Mouse (Mus musculus) spleen, postnatal 36 days (tissue): ENCODE results near the gene Hs3st3a1.

Experiments used
- DNase-seq, 2 experiments: peaks; one replicate each; pipeline ENCODE4 v3.0.0; 2022; ENCODE audit warnings: low spot score in 2 of 2, mixed read lengths in 1 of 2

Gene Hs3st3a1

DNA sequence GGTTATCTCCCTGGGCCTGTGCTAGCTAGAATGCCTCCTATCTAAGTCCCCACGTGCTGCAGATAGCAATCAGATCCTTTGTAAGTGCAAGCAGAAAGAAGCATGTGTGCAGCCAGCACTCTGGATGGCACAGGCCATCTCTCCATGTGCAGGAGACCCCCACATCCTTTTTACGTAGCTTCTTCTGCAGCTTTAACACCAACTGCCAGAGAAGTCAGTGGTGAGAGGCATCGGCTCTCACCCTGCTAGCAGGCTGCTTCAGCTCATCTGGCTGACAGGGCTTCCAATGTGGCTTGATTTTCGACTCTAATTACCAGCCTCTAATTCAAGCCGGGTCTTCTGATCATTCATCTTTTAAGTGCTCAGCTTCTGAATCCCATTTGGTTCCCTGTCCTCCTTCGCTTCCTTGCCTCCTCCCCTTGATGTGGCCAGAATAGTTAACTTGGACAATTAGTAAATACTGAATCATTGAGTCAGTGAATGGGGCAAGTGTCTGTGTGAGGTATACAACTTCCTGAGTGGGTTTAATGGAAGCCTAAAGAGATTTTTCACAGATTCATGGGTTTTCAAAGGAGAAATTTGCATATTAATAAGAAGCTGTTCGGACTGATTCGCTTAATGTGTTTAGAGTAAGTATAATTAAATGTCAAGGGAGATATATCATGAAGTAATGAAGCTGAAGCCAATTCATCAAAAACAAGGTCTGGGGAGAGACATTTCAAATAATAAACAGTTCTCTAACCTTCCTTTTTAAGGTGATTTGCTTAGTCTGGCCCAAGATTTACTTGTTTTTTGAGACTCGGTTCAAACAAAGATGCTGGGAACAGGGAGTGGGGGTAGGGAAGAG is 54.7 kb downstream of the Hs3st3a1 start:
- no peak for DNase-seq

DNA sequence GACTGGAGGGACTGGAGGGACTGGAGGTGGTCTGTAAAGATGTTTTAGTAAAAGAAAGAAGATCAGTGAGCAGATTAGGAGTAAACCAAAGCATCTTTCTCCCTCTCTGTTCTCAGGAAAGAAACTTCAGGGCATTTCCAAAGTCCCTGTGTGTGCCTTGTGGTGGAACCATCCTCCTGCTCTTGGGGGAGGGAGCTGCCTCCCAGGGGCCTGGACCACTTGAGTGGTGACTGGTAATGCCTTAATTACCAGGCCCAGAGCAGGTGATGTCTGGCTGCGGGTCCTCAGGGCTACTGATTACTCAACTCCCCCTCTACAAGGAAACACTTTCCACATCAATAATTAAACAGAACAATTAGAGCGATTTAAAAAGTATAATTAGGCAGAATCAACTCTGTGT is 59.3 kb downstream of the Hs3st3a1 start:
- no peak for DNase-seq

DNA sequence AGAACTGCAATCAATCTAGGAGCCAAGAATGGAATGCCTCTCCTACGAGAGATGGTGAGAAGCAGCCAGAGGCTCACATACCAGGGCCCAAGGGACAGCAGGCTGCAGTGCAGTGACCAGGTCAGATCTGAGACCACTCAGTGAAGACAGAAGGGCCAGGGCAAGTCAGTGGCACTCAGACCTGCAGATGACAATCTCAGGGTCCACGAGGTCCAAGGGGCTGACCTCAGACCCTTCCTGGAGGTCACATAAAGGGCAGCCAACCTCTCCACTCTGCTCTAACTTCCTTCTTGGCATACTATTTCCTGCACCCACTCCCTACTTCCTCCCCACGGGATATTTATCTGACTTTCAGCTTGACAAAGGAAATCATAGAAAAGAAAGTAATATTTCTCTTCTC is 60.8 kb downstream of the Hs3st3a1 start:
- DNase-seq = no peak

DNA sequence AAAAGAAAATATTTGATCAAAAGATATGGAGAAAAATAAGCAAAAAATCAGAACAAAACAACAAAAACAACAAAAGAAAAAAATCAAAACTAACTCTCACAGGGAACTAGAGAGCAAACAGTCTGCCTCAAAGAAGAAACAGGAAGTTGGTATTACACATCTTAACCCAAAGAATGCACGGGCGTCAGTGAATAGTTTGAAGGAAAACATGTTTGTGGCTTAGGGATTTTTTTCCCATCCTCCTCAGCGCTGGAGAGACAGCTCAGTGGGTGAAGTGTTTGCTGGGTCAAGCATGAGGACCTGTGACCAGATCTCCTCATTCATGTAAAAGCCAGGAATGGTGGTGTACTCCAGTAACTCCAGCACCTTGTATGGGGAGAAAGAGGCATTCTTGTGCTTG is 61.5 kb downstream of the Hs3st3a1 start:
- DNase-seq = no peak

DNA sequence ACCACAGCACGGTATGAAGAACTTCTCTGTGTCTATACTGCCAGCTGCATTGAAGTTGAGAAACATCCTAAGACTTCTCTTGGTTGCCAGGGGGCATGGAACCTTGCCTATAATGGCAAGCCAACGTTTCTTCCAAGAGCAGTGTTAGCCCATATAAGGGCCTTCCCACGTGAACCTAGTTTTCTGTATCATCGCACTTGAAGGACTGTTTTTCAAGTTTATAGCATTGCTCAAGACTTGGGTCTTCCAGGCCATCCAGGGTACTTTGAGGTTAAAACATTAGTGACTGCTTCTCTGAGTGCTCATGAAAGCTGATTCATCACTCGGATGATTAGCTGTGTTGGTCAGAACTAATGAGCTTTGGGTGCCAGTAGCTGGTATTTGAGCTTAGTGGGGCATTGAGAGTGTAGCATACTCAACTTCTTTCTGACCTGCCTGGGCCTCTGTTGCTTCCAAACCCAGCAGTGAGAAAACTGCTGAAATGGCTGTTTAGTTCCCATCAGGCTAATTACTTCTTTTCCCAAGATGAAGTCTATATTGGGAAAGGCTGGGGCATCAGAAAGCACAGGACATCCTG is 65.5 kb downstream of the Hs3st3a1 start:
- no peak for DNase-seq

DNA sequence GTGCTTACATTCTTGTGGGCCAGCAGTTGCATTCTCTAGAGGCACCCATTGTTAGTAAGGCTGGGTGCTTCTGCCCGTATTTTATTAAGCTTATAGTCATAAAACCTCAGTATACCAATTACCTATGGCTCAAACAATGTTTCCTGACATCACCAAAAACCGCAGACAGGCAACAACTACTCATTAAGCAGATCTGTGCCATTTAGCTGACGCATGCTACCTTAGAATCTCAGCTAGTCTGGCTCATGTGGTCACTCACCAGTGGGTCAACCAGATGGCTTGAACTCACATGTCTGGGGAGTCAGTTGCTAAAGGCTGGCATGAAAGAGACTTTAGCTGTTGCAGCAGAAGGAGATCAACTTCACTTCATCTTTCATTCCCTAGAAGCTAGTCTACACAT is 67.9 kb downstream of the Hs3st3a1 start:
- no peak for DNase-seq

DNA sequence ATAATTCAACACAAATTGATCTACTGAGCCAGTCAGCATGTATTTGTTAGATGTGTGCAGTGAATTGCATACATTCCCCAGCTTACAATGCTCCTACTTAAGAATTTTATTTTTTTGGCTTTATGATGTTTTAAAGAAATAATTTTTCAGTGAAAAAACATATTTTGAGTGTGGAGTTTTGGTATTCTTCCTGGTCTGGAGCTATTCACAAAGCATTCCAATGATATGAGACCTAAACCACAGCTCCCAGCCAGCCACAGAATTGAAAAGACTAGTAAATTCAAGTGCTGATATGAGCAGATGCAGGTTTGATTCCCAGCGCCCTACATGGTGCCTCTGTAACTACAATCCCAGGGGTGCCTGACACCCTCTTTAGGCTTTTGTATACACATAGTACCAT is 70.8 kb downstream of the Hs3st3a1 start:
- no peak for DNase-seq

DNA sequence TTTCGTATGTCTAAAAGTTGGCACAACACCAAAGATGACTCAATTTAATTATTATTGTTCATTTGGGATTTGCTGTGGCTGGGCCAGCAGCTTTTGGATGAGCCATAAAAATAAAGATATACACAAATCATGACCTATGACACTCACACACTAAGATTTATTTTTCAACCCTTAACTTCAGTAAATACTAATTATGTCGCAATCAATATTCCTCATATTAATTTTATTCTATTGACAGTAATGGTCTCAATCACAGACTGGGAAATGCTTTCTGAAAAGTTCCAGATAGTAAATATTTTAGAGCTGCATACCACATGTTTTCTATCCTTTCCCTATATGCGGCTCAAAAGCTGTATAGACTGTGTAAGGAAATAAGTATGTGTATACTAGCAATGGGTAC is 71.9 kb downstream of the Hs3st3a1 start:
- no peak for DNase-seq

DNA sequence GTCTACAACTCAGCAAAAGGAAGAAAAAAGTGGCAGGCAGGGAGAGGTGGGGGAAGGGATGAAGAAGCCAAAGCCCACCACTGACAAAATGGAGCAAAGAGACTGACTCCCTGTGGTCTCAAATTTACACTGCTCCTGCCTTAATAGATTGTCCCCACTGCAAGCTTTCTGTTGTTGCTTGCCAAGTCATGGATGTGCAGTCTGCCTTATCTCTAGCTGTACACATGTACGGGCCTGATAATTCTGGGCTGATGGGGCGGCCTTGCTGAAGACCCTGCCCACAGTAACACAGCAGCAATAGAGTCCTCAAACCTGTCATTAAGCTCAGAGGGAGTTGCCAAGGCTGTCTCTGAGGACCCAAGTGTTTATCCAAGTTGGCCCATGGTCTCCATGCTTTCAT is 74.0 kb downstream of the Hs3st3a1 start:
- DNase-seq = no peak

DNA sequence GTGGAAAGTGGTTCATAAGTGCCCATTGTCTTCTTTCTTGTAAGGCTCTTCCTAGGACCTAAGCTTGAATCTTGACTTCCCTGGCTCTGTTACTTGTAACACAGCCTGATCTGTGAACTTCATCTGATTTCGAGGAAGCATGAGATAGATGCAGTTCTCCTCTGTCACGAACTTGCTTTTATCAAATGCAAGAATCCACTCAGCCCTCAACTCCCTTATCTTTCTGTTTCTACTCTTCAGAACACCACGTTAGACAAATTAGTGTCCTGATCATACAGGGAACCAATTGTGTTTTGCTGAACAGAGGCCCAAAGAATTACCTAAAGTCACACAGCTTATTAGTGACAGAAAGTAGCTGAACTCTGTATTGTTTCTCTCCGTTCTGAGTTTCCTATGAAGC is 77.2 kb downstream of the Hs3st3a1 start:
- no peak for DNase-seq

DNA sequence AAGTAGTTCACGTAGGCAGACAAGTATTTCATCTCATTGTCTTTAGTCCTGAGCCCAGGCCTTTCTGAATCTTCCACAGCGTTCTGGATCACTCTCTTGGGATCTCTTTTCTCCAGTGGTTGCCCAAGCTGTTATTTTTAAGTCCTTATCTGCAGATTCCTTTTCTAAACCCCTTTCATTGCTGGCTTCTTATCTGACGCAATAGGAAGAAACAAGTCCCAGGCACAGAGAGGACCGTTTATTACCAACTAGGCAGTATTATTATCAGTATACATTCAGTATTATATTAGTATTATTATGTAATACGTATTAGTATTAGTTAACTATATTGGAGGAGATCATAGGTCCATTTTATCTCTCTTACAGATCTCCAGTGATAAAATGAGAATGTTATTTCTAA is 78.3 kb downstream of the Hs3st3a1 start:
- no peak for DNase-seq

DNA sequence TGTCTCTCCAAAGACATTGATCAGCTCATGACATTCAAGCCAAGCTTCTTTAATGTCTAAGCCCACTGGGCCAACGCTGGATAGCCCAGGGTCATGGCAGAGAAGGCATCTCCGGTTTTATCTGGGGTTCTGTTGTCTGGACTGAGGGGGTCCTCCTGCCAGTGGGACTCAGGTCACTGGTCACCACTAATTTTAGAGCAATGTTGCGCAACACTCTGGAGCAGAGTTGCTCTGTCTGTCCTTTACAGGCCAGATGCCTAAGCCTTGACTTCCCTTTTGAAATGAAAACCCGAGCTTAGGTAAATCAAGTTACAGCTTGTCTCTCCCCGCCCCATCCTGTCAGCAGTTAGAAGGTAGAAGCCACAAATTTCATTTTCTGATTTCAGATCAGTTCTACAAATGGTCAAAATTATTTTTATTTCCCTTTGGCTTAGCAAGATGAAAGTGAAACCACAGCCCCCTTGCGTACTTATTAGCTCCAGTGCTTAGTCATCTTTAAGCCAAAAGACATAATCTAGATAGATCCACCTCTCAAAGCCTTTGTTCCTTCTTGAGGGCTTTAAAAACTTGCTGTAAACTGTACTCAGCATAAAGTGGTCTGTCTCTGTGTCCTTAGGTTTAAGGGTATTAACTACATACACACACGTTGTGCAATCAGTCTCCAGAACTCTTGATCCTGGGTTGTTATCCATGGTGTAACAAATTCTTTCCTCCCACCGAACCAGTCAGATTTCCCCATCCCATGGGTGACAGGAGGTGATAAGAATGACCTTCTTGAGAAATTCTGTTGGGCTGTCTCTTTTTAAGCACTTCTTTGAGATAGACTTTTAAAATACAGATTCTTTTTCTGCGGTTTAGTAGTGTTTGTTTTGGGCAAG is 81.8 kb downstream of the Hs3st3a1 start:
- DNase-seq = no peak

DNA sequence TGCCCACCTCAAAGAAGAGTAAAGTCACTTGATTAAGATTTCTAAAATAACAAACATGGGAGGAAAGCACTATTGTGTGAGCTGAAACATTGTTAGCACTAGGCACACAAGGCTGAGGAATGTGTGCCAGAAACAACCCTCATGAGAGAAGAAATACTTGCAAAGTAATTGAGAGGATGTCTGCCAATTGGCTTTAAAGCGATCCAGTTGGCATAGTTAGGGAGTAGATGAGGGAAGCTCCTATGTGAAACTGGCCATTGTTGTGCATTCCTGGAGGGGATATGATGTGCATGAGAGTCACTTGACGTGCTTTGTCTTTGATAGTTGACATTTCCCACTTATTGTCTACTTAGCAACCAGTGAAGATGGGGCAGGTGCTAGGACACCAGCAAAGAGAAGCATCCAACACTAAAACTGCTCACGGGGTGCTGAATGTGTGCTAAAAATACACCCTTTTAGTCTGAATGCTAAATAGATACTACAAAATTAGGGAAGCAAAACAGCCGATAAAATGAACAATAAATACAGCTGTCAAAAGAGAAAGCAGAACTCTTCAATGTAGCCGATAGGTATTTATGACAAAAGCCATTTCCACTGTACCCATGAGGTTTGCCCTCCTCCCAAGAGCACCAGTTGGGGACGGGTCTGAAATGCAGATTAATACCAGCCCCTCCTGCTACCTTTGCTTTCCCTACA is 83.2 kb downstream of the Hs3st3a1 start:
- no peak for DNase-seq

DNA sequence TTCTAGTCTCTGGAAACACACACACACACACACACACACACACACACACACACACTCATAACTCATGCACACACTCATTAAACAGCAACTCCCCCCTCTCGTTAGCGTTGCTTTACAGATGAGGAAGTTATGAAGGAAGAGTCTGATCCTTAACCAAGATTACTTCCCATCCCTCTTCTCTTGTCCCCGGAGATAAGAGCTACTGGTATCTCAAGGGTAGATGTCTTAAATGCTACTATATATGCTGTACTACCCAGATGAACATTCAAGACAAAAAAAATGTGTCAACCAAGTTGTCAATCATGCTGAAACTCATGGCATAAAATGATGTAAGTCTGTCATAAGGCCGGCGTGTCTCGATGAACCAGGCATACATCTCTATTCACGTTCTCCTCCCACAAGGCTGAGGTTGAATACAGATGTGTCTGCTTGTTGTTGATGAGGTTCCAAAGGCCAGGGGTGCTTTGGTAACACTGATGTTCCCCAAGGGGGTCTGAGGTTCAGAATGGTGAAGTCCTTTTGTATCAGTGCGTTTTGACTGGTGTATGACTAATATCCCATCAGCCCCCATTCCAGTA is 89.0 kb downstream of the Hs3st3a1 start:
- DNase-seq = no peak

DNA sequence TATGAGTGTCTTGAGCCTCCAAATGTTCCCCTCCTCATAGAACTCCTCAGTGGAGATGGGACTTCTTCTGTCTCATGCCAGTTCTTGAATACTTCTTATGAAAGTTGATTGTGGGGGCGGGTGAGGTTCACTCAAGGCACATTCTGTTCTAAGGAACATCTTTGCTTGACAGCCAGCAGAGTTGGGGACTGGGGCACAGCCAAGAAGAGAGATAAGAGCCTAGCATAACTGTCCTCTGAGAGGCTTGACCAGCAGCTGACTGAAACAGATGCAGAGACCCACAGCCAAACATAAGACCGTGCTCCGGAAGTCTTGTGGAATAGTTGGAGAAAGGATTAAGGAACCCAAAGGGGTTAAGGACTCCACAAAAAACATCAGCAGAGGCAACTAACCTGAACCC is 102.1 kb downstream of the Hs3st3a1 start:
- DNase-seq = no peak

DNA sequence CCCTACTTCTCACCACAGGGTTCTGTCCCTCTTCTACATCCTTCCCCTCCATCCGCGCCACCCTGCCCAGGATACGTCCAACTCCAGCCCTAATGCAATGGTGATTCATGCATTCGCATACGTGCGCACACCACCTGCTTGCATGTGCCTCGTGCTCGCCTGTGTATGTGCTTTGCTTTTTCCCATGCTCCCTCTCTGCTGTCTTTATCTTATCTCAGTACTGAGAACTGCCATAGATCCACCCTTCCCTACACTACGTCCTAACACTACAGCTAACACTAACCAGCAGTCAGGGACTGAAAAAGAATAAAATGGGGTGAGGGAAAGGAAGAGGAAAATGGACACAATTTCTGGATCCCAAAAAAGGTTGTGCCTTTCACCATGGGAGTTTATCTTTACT is 106.7 kb downstream of the Hs3st3a1 start:
- no peak for DNase-seq

DNA sequence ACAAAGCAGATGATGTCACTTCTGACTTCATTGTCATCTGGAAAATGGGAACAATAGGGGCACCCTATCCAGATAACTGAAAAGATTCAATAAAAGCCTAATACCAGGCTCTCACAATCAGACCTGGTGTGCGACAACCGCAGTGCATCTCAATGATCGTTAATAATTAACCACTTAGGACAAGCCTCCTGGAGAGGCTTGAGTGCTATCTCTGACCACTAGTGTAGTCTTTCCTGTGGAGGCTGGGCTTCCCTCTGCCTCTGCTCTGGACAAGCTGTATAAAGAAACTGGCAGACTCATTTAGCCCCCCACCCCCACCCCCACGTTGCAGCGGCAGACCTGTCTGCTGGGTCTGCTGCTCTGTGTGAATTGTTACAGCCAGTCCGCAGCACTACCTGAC is 107.2 kb downstream of the Hs3st3a1 start:
- DNase-seq = no peak

DNA sequence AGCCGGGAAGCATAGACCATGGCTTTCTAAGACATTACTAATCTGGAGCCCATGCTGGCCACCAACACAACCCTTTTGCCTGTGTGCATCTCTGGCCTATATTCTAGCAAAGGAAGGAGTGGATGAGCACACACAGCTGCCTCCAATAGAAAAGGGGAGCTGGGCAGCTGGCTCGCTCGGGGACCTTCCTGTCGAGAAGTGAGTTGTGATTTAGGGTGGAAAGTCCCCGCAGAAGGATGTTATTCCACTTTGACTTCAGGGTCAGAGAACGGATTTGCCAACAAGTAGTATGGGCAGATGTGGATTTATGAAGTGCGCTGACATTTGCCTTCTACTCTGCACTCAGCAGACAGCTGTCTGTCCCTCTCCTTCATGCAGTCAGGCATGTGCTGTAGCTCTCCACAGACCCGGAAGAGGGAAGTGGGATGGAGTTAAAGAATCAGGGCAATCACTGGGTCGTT is 108.1 kb downstream of the Hs3st3a1 start:
- DNase-seq = no peak

DNA sequence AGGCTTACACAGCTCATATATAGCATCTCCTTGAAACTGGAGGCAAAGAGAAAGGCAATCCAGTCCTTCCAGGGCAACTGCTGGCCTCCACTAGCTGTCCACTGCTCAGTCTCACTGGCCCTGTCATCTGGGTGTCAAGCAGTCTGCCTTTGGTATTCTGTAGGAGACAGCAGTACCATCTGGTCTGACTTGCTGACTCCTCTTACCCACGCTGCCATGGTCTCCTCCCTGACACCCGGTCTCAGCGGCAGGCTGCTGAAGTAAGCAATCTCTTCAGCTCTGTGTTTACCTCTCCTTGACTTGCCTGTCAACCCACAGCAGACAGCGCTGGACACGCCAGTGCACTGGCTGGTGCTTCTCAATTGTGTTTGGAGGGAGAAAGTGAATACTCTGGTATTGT is 109.1 kb downstream of the Hs3st3a1 start:
- no peak for DNase-seq

DNA sequence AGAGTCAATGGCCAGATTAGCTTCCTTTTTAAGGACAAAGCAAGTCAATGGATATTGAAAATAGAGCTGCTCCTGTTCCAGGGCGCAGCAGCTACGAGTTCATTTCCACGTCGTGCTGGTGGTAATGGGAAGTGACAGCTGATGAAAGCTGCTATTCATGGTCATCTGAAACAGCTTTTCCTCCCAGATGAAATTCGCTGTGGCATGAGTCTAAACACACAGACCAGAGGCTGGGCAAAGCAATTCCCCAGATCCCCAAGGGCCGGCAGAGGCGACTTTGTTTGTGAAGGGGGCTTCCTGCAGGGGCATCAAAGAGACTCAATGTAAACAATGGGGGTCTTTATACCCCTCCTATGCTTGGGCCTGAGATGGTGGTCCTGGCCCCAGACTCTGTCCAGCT is 114.2 kb downstream of the Hs3st3a1 start:
- no peak for DNase-seq

DNA sequence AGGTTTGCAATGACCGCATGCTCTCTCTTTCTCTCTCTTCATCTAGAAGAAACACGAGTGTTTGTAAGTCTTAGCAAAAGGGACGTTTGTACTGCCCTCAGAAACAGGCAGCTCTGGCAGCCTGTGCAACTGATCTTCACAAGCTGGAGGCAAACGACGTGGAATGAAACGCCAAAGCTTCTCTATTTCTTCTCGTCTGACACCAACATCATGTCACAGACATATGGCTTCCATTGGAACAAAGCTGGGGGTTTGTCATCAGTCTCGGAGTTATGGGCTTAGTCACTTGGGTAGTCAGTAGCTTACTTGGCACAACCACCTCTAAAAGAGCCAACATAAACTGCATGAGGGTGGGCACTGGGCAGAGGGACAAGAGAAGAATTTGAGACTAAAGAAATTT is 114.8 kb downstream of the Hs3st3a1 start:
- no peak for DNase-seq

DNA sequence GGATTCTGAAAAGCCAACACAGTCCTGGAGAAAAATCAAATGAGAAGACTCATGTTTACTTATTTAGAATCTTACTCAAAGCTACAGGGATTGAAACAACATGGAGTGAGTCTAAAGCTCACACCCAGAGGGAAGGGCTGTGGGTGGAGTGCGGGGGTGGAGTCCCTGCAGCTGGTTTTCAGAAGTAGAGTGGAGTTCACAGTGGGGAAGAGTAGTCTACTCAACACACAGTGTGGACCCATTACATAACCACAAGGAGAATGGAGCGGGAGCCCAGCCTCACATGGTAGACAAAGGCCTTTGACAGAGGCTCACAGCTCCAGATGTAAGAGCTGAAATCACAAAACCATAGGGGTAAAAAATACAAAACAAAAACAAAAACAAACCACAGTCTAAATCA is 123.2 kb downstream of the Hs3st3a1 start:
- no peak for DNase-seq
